Mouse (Mus musculus): ENCODE results near the gene Traip. TPM values are rescaled to one million over a fixed set of nuclear protein-coding genes. Genes with fewer than 3 reads are reported as not detected.

Traip gene
- 21.8 and 22.6 TPM in 2 replicates for polyA plus RNA-seq (2014; fragmentation: Nextera tagmentation; extraction: Ambion mirVana)

DNA sequence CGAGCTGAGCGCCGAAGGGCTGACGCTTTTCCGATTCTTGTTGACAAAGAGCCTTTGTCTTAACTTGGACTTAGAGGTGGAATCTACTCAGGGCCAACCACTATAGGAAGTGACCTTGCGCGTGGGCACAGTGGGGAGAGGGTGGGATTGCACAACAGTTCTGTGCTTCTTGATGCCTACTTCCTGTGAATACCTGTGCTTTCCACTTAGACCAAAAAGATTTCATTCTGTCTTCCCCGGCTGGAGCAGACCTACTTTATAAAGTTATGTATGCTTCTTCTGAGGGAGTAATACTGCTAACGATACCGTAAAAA, at the start of gene Traip:
TSS of gene Traip (plus strand) at position 215 of the 314 bp plus-strand sequence.
- 88% methylated on average over 10 of the region's 10 CpGs for WGBS
- no peak within 1 kb of the TSS; the same call in 1 of the 2 replicates for H3K27ac ChIP-seq (ENCODE audit: low read depth, low read length)
- H3K4me3 ChIP-seq (ENCODE audit: low read depth, low read length), result peak within 1 kb of the TSS; percentile 72
- no peaks in the 10 kb centered on the region for H3K27me3 ChIP-seq (ENCODE audit: control insufficient read depth, insufficient read depth, low read length)
- H3K36me3 ChIP-seq (ENCODE audit: control insufficient read depth, insufficient read depth, low read length), result no peaks in the 10 kb centered on the region
- peak within 1 kb of the TSS; percentile 64 for H3K9ac ChIP-seq (ENCODE audit: low read depth, low read length)
- peak within 1 kb of the TSS; percentile 78 for H3K4me2 ChIP-seq (replicated peaks; ENCODE audit: low read depth, low read length)
- peaks cover 6% of the 10 kb centered on the region; the same call in 1 of the 2 replicates for H3K4me1 ChIP-seq (replicated peaks; ENCODE audit: control insufficient read depth, insufficient read depth, low read length)
- no peaks in the 10 kb centered on the region for H3K9me3 ChIP-seq (ENCODE audit: control insufficient read depth, low read length)
- no peak for DNase-seq (ENCODE audit: low spot score)
- ATAC-seq (ENCODE audit: low FRiP score), result no peak

DNA sequence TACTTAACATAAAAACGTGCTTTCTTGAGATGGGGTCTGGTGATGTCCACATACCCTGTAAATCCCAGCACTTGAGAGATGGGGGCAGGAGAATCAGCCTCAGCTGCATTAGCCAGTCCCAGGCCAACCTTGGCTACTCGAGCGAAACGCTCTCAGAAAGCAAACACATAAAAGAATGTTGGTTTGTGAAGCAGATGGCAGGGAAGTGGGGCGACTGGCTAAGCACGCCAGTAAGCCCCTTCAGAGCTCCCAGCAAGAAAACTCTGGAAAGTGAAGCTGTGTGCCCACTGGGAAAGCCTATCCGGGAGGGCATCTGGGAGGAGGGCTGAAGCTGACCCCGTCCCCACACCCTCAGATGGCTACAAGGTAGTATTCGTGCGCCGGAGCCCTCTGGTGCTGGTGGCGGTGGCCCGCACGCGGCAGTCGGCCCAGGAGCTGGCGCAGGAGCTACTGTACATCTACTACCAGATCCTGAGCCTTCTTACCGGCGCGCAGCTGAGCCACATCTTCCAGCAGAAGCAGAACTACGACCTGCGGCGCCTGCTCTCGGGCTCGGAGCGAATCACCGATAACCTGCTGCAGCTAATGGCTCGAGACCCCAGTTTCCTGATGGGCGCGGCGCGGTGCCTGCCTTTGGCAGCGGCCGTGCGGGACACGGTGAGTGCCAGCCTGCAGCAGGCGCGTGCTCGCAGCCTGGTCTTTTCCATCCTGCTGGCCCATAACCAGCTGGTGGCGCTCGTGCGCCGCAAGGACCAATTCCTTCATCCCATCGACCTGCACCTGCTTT, 48.9 kb upstream of the Traip start:
- H3K27me3 ChIP-seq (ENCODE audit: control insufficient read depth, insufficient read depth, low read length), result peaks cover 11% of the 10 kb centered on the region
- ATAC-seq (ENCODE audit: low FRiP score), result peak; percentile 55; the same call in 1 of the 2 replicates
- no peaks in the 10 kb centered on the region for H3K9me3 ChIP-seq (ENCODE audit: control insufficient read depth, low read length)
- no peak overlapping the region for H3K9ac ChIP-seq (ENCODE audit: low read depth, low read length)
- H3K4me3 ChIP-seq (ENCODE audit: low read depth, low read length), result peak overlapping the region; percentile 17
- peaks cover 4% of the 10 kb centered on the region; the same call in 1 of the 2 replicates for H3K4me1 ChIP-seq (replicated peaks; ENCODE audit: control insufficient read depth, insufficient read depth, low read length)
- peak; percentile 89 for DNase-seq (ENCODE audit: low spot score)
- H3K4me2 ChIP-seq (replicated peaks; ENCODE audit: low read depth, low read length), result peak overlapping the region; percentile 42
- WGBS, result 4% methylated on average over 41 of the region's 44 CpGs
- H3K27ac ChIP-seq (ENCODE audit: low read depth, low read length), result no peak overlapping the region
- H3K36me3 ChIP-seq (ENCODE audit: control insufficient read depth, insufficient read depth, low read length), result no peaks in the 10 kb centered on the region

DNA sequence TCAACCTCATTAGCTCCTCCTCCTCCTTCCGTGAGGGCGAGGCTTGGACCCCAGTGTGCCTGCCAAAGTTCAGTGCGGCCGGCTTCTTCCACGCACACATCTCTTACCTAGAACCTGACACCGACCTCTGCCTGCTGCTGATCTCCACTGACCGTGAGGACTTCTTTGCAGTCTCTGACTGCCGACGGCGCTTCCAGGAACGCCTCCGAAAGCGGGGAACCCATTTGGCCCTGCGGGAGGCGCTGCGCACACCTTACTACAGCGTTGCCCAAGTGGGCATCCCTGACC, 48.4 kb upstream of the Traip start:
- H3K9me3 ChIP-seq (ENCODE audit: control insufficient read depth, low read length), result no peaks in the 10 kb centered on the region
- no peak overlapping the region for H3K27ac ChIP-seq (ENCODE audit: low read depth, low read length)
- H3K4me2 ChIP-seq (replicated peaks; ENCODE audit: low read depth, low read length), result peak overlapping the region; percentile 42
- WGBS, result 10% methylated on average over 17 of the region's 17 CpGs
- H3K4me1 ChIP-seq (replicated peaks; ENCODE audit: control insufficient read depth, insufficient read depth, low read length), result peaks cover 4% of the 10 kb centered on the region; the same call in 1 of the 2 replicates
- H3K4me3 ChIP-seq (ENCODE audit: low read depth, low read length), result 0 out of 2 replicates have a peak overlapping the region, but pooled peaks have one; percentile 17
- peaks cover 14% of the 10 kb centered on the region for H3K27me3 ChIP-seq (ENCODE audit: control insufficient read depth, insufficient read depth, low read length)
- H3K9ac ChIP-seq (ENCODE audit: low read depth, low read length), result no peak overlapping the region
- H3K36me3 ChIP-seq (ENCODE audit: control insufficient read depth, insufficient read depth, low read length), result no peaks in the 10 kb centered on the region
- DNase-seq (ENCODE audit: low spot score), result no peak
- no peak; the same call in 1 of the 2 replicates for ATAC-seq (ENCODE audit: low FRiP score)

DNA sequence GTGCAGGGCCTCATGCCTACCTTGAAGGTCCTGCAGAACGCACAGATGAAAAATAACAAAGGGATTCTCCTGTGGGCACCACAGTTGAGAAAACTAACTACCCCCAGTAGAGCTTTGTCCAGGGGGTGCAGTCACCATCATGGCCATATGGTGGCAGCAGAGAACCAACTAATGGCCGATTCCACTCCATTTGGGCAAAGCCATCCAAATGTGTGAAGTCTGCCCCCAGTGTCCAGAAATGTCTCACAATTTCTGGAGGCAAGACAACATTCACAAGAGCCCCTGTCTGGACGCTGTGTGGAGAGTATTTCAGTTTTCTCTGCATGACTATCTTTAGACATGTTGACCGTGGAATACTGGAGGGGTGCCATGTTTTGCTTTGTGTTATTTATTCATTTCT, 45.2 kb upstream of the Traip start:
- H3K27me3 ChIP-seq (ENCODE audit: control insufficient read depth, insufficient read depth, low read length), result peaks cover 14% of the 10 kb centered on the region
- ATAC-seq (ENCODE audit: low FRiP score) (peak; percentile 52; the same call in 1 of the 2 replicates), DNase-seq (ENCODE audit: low spot score) (peak; percentile 94)
- H3K27ac ChIP-seq (ENCODE audit: low read depth, low read length), result no peak overlapping the region
- peaks cover 16% of the 10 kb centered on the region; the same call in 1 of the 2 replicates for H3K4me1 ChIP-seq (replicated peaks; ENCODE audit: control insufficient read depth, insufficient read depth, low read length)
- no peak overlapping the region for H3K4me2 ChIP-seq (replicated peaks; ENCODE audit: low read depth, low read length)
- H3K36me3 ChIP-seq (ENCODE audit: control insufficient read depth, insufficient read depth, low read length), result no peaks in the 10 kb centered on the region
- no peaks in the 10 kb centered on the region for H3K9me3 ChIP-seq (ENCODE audit: control insufficient read depth, low read length)
- no peak overlapping the region for H3K4me3 ChIP-seq (ENCODE audit: low read depth, low read length)
- 2% methylated on average over 4 of the region's 4 CpGs for WGBS
- no peak overlapping the region for H3K9ac ChIP-seq (ENCODE audit: low read depth, low read length)

DNA sequence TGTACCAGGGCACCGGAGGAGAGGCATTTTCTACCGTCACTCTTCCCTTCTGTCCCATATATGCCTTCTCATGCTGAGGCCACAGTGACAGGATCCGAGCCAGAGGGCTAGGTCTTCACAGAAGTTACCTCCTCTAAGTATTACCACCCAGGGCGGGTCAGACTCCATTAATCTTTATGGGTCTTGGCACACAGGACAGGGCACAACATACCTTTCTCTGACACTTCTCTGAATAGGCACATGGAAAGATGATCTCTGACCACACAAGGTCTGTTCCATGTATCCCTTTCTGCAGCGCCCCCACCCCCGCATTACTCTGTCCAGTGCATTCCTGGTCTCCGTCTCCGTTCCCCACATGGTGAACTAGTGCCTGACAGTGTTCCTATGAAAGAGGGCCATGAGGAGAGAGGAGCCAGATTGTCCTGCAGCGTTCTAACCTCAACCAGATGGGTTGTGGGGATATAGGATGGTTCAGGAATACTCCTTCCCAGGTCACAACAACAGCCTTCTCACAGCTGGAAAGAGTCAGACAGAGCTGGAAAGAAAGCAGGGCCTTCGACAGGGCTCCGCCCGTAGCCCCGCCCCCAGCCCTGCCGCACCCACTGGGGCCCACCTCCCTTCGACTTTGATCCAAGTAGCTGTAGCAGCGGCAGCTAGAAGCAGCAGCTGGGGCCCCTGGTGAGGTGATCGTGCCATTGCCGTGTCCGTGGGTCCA, 43.5 kb upstream of the Traip start, which contains the start of gene Mst1r:
TSS of gene Mst1r (plus strand) at position 622 of the 715 bp plus-strand sequence.
- peak within 1 kb of the TSS; percentile 23 for H3K4me3 ChIP-seq (ENCODE audit: low read depth, low read length)
- peaks cover 8% of the 10 kb centered on the region for H3K27me3 ChIP-seq (ENCODE audit: control insufficient read depth, insufficient read depth, low read length)
- DNase-seq (ENCODE audit: low spot score) (peak; percentile 72), ATAC-seq (ENCODE audit: low FRiP score) (peak; percentile 51; the same call in 1 of the 2 replicates)
- no peak within 1 kb of the TSS for H3K27ac ChIP-seq (ENCODE audit: low read depth, low read length)
- peaks cover 12% of the 10 kb centered on the region; the same call in 1 of the 2 replicates for H3K4me1 ChIP-seq (replicated peaks; ENCODE audit: control insufficient read depth, insufficient read depth, low read length)
- WGBS, result 24% methylated on average over 19 of the region's 19 CpGs
- peak within 1 kb of the TSS; percentile 42; the same call in 1 of the 2 replicates for H3K9ac ChIP-seq (ENCODE audit: low read depth, low read length)
- peak within 1 kb of the TSS; percentile 36 for H3K4me2 ChIP-seq (replicated peaks; ENCODE audit: low read depth, low read length)
- no peaks in the 10 kb centered on the region for H3K9me3 ChIP-seq (ENCODE audit: control insufficient read depth, low read length)
- H3K36me3 ChIP-seq (ENCODE audit: control insufficient read depth, insufficient read depth, low read length), result no peaks in the 10 kb centered on the region

DNA sequence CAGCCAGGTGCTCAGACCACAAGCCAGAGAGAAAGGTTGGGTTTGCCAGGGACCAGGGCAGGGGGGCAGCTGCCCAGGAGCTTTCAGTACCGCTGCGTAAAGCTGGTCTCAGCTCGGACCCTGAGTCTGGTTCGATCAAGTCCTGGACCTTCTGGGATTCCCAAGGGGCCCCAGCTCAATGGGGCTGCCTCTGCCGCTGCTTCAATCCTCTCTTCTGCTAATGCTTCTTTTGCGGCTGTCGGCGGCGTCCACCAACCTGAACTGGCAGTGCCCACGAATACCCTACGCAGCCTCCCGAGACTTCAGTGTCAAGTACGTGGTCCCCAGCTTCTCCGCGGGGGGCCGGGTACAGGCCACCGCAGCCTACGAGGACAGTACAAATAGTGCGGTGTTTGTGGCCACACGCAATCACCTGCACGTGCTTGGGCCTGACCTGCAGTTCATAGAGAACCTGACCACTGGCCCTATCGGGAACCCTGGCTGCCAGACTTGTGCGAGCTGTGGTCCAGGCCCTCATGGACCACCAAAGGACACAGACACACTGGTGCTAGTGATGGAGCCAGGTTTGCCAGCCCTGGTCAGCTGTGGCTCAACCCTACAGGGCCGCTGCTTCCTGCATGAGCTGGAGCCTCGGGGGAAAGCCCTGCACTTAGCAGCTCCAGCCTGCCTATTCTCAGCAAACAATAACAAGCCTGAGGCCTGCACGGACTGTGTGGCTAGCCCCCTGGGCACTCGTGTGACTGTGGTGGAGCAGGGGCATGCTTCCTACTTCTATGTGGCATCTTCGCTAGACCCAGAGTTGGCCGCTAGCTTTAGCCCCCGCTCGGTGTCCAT, 42.8 kb upstream of the Traip start:
- WGBS, result 46% methylated on average over 31 of the region's 31 CpGs
- ATAC-seq (ENCODE audit: low FRiP score), result no peak
- no peak overlapping the region for H3K27ac ChIP-seq (ENCODE audit: low read depth, low read length)
- peak; percentile 24 for DNase-seq (ENCODE audit: low spot score)
- peaks cover 3% of the 10 kb centered on the region; the same call in 1 of the 2 replicates for H3K27me3 ChIP-seq (ENCODE audit: control insufficient read depth, insufficient read depth, low read length)
- H3K9ac ChIP-seq (ENCODE audit: low read depth, low read length), result peak overlapping the region; percentile 42; the same call in 1 of the 2 replicates
- no peaks in the 10 kb centered on the region for H3K36me3 ChIP-seq (ENCODE audit: control insufficient read depth, insufficient read depth, low read length)
- H3K4me3 ChIP-seq (ENCODE audit: low read depth, low read length), result peak overlapping the region; percentile 23
- no peaks in the 10 kb centered on the region for H3K9me3 ChIP-seq (ENCODE audit: control insufficient read depth, low read length)
- peak overlapping the region; percentile 36 for H3K4me2 ChIP-seq (replicated peaks; ENCODE audit: low read depth, low read length)
- peaks cover 12% of the 10 kb centered on the region; the same call in 1 of the 2 replicates for H3K4me1 ChIP-seq (replicated peaks; ENCODE audit: control insufficient read depth, insufficient read depth, low read length)

DNA sequence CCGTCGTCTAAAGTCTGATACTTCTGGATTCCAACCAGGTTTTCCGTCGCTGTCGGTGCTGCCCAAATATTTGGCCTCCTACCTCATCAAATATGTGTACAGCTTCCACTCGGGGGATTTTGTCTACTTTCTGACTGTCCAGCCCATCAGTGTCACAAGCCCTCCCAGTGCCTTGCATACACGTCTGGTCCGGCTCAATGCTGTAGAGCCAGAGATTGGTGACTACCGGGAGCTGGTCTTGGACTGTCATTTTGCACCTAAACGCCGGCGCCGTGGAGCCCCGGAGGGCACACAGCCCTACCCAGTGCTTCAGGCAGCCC, 42.2 kb upstream of the Traip start:
- no peak for DNase-seq (ENCODE audit: low spot score)
- H3K4me2 ChIP-seq (replicated peaks; ENCODE audit: low read depth, low read length), result no peak overlapping the region

DNA sequence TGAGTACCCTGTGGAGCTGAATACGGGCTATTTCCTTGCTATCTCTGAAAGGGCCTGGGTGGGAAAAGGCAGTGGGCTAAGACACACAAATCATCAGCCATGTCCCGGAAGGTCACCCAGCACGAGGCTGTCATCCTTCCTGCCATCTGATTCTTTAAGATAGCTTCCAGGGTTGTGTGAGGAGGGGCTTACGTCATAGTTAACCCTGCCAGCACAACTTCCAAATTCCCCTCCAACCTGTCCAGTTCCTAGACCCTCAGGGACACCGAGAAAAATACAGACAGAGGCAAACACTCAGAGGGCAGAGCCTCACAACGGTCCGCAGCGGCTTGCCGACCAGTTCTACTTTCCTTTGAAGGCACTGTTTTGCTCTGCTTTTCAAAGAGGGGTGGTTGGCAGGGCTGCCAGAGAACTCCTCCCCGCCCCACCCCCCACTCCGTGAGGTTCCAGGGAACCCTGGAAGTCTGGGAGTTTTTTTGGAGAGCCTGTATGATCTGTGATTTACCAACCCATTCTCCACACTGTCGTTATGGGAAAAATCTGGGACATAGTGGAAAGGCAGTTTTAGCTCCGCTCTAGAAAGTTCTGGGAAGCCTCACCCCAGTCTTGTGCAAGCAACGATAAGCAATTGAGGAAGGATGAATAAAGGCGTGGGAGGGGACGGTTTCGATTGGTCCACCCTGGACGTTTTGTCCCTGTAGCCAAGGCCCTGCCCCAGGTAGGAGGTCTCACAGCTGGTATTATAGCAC, 41.4 kb upstream of the Traip start:
- Histone ChIP-seq H3K9me3 (ENCODE audit: control insufficient read depth, low read length) (no peaks in the 10 kb centered on the region), H3K36me3 (ENCODE audit: control insufficient read depth, insufficient read depth, low read length) (no peaks in the 10 kb centered on the region), H3K4me1 (replicated peaks; ENCODE audit: control insufficient read depth, insufficient read depth, low read length) (peaks cover 12% of the 10 kb centered on the region; the same call in 1 of the 2 replicates), H3K4me2 (replicated peaks; ENCODE audit: low read depth, low read length) (no peak overlapping the region), H3K4me3 (ENCODE audit: low read depth, low read length) (no peak overlapping the region), H3K27me3 (ENCODE audit: control insufficient read depth, insufficient read depth, low read length) (peaks cover 3% of the 10 kb centered on the region; the same call in 1 of the 2 replicates), H3K27ac (ENCODE audit: low read depth, low read length) (no peak overlapping the region), H3K9ac (ENCODE audit: low read depth, low read length) (no peak overlapping the region)
- ATAC-seq (ENCODE audit: low FRiP score), result no peak
- DNase-seq (ENCODE audit: low spot score), result no peak
- WGBS, result 31% methylated on average over 18 of the region's 18 CpGs

More for the DNA sequence above, 42.2 kb upstream of the Traip start:
- ATAC-seq (ENCODE audit: low FRiP score), result no peak
- H3K4me3 ChIP-seq (ENCODE audit: low read depth, low read length), result no peak overlapping the region
- 78% methylated on average over 14 of the region's 14 CpGs for WGBS
- H3K4me1 ChIP-seq (replicated peaks; ENCODE audit: control insufficient read depth, insufficient read depth, low read length), result peaks cover 12% of the 10 kb centered on the region; the same call in 1 of the 2 replicates
- H3K9me3 ChIP-seq (ENCODE audit: control insufficient read depth, low read length), result no peaks in the 10 kb centered on the region
- H3K27ac ChIP-seq (ENCODE audit: low read depth, low read length), result no peak overlapping the region
- H3K36me3 ChIP-seq (ENCODE audit: control insufficient read depth, insufficient read depth, low read length), result no peaks in the 10 kb centered on the region
- H3K9ac ChIP-seq (ENCODE audit: low read depth, low read length), result no peak overlapping the region
- H3K27me3 ChIP-seq (ENCODE audit: control insufficient read depth, insufficient read depth, low read length), result peaks cover 3% of the 10 kb centered on the region; the same call in 1 of the 2 replicates

All from hindbrain, embryonic 11.5 days (tissue).